Mouse (Mus musculus): ENCODE measurements around the gene Lmnb2. TPM values are rescaled to one million over a fixed set of nuclear protein-coding genes. Genes with fewer than 3 reads are reported as not detected.
A peak's percentile ranks its signal among the peaks of the same experiment; 100 is the strongest.

The Lmnb2 gene
- polyA plus RNA-seq, 1 experiment: 66.4 TPM

DNA sequence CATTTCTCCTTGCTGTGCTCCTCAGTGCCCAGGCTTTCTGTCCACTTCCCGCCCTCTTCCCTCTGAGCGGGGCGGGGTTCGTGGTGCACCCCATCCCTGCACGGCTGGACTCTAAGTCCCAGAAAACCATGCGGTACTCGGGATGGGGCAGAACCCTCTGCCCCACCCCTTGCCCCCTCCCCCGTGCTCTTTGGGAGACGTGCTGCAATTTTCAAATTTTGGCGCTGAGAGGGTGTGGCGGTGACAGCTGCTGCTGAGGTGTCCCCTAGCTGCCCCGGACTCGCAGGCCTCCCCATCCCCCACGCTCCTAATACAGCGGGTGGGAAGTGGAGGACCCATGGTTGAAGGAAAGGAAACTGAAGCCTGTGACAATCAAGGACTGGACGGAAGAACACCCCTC is 3.9 kb upstream of the Lmnb2 start:
- H3K4me3 ChIP-seq (ENCODE audit: insufficient read depth, poor library complexity, severe bottlenecking): no peak overlapping the region
- H3ac ChIP-seq (ENCODE audit: control insufficient read depth, insufficient read length, low read depth): no peak overlapping the region
- peaks cover 13% of the 10 kb centered on the region for H3K79me2 ChIP-seq (ENCODE audit: control insufficient read depth, insufficient read depth)
- H3K79me3 ChIP-seq (ENCODE audit: low read depth): peaks cover 5% of the 10 kb centered on the region
- no peaks in the 10 kb centered on the region for H3K27me3 ChIP-seq (ENCODE audit: control insufficient read depth, insufficient read depth, insufficient read length)
- no peak for TF ChIP-seq FOSL1 (IDR thresholded peaks at IDR 0.05; ENCODE audit: insufficient read depth, low read length, poor library complexity, severe bottlenecking)
- TF ChIP-seq MYOG (IDR thresholded peaks at IDR 0.05; ENCODE audit: control insufficient read depth, extremely low read depth, insufficient read length): no peak
- no peak for TF ChIP-seq USF1 (IDR thresholded peaks at IDR 0.05; ENCODE audit: low read depth)
- TF ChIP-seq MYOD1 (IDR thresholded peaks at IDR 0.05; ENCODE audit: control insufficient read depth, insufficient read length, low read depth): peak; percentile 80
- no peak for TF ChIP-seq CTCF (IDR thresholded peaks at IDR 0.05; ENCODE audit: control insufficient read depth, insufficient read depth, insufficient read length)
- no peak for TF ChIP-seq CEBPB (IDR thresholded peaks at IDR 0.05; ENCODE audit: low read depth)
- H3K36me3 ChIP-seq (ENCODE audit: control insufficient read depth, insufficient read depth): no peaks in the 10 kb centered on the region

DNA sequence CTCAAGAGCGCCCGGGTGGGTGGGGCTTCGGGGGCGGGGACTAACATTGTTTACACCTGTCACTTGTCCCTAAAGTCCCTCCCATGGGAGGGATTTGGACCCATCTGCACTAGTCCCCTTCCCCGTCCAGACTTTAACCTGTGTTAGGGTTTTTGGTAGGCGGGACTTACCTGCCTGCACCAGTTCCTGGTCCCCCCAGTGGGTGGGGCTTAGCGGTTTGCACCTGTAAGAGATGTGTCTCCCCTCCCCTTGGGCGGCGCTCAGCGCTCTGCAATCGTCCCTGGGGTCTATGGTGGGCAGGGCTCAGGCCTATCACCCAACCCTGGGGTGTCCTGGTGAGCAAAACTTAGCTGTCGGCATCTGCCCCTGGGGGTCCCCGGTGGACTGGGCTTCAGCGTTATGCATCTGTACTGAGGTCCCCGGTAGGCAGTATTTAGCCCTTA is 688 bp downstream of the Lmnb2 start:
- Histone ChIP-seq H3K27me3 (ENCODE audit: control insufficient read depth, insufficient read depth, insufficient read length) (no peaks in the 10 kb centered on the region), H3K79me3 (ENCODE audit: low read depth) (peaks cover 18% of the 10 kb centered on the region), H3K36me3 (ENCODE audit: control insufficient read depth, insufficient read depth) (peaks cover 12% of the 10 kb centered on the region), H3K4me3 (ENCODE audit: insufficient read depth, poor library complexity, severe bottlenecking) (peak overlapping the region; percentile 91), H3ac (ENCODE audit: control insufficient read depth, insufficient read length, low read depth) (peak overlapping the region; percentile 75), H3K79me2 (ENCODE audit: control insufficient read depth, insufficient read depth) (peaks cover 57% of the 10 kb centered on the region)
- no peak for TF ChIP-seq MYOG (IDR thresholded peaks at IDR 0.05; ENCODE audit: control insufficient read depth, extremely low read depth, insufficient read length)
- TF ChIP-seq USF1 (IDR thresholded peaks at IDR 0.05; ENCODE audit: low read depth): no peak
- no peak for TF ChIP-seq CTCF (IDR thresholded peaks at IDR 0.05; ENCODE audit: control insufficient read depth, insufficient read depth, insufficient read length)
- TF ChIP-seq CEBPB (IDR thresholded peaks at IDR 0.05; ENCODE audit: low read depth): no peak
- no peak for TF ChIP-seq FOSL1 (IDR thresholded peaks at IDR 0.05; ENCODE audit: insufficient read depth, low read length, poor library complexity, severe bottlenecking)
- TF ChIP-seq MAX (IDR thresholded peaks at IDR 0.05): no peak
- no peak for TF ChIP-seq MYOD1 (IDR thresholded peaks at IDR 0.05; ENCODE audit: control insufficient read depth, insufficient read length, low read depth)

DNA sequence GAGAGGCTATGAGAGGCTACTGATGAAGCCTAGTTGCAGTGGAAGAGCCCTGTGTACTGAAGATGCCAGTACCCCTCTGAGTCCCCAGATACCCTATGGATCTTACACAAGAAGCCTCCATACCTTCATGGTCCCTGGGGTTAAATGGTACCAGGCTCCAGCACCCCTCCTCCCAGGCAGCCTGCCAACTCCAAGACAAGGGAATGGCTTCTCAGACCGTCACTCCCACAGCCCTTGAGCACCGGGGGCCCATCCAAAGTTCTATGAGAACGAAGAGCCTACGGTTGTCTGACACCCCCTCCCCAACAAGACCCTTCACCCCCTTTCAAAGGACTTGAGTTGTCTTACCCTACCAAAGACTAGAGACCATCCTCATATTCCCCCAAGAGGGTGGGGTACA is 2.3 kb downstream of the Lmnb2 start:
- H3K4me3 ChIP-seq (ENCODE audit: insufficient read depth, poor library complexity, severe bottlenecking): no peak overlapping the region

DNA sequence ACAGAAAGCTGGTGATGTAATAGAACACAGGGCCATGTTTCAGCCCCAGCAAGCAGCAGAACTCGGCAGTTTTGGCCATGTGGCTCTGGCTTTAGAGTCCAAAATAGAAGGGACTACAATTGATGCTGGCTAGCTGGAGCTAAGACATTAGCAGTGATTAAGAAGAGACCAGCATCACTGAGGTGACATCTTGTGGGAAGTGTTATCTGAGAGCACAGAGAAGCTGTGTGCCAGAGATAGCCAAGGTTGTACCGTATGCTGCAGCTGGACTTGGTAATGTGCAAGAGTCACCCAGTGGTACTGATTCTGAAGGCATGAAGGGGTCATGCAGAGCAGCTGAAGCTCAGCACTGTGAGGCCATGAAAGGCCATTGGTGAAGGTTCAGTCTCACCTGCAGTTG is 2.8 kb downstream of the Lmnb2 start:
- H3K27me3 ChIP-seq (ENCODE audit: control insufficient read depth, insufficient read depth, insufficient read length): no peaks in the 10 kb centered on the region
- peaks cover 24% of the 10 kb centered on the region for H3K36me3 ChIP-seq (ENCODE audit: control insufficient read depth, insufficient read depth)
- no peak overlapping the region for H3ac ChIP-seq (ENCODE audit: control insufficient read depth, insufficient read length, low read depth)
- no peak overlapping the region for H3K4me3 ChIP-seq (ENCODE audit: insufficient read depth, poor library complexity, severe bottlenecking)
- peaks cover 71% of the 10 kb centered on the region for H3K79me2 ChIP-seq (ENCODE audit: control insufficient read depth, insufficient read depth)
- TF ChIP-seq MYOG (IDR thresholded peaks at IDR 0.05; ENCODE audit: control insufficient read depth, extremely low read depth, insufficient read length) (no peak), USF1 (IDR thresholded peaks at IDR 0.05; ENCODE audit: low read depth) (no peak), MAX (IDR thresholded peaks at IDR 0.05) (no peak), CEBPB (IDR thresholded peaks at IDR 0.05; ENCODE audit: low read depth) (no peak), CTCF (IDR thresholded peaks at IDR 0.05; ENCODE audit: control insufficient read depth, insufficient read depth, insufficient read length) (no peak), FOSL1 (IDR thresholded peaks at IDR 0.05; ENCODE audit: insufficient read depth, low read length, poor library complexity, severe bottlenecking) (no peak), MYOD1 (IDR thresholded peaks at IDR 0.05; ENCODE audit: control insufficient read depth, insufficient read length, low read depth) (no peak)
- peaks cover 22% of the 10 kb centered on the region for H3K79me3 ChIP-seq (ENCODE audit: low read depth)

More for the DNA sequence above, 2.3 kb downstream of the Lmnb2 start:
- peaks cover 21% of the 10 kb centered on the region for H3K79me3 ChIP-seq (ENCODE audit: low read depth)
- H3K79me2 ChIP-seq (ENCODE audit: control insufficient read depth, insufficient read depth): peaks cover 71% of the 10 kb centered on the region
- TF ChIP-seq FOSL1 (IDR thresholded peaks at IDR 0.05; ENCODE audit: insufficient read depth, low read length, poor library complexity, severe bottlenecking) (no peak), USF1 (IDR thresholded peaks at IDR 0.05; ENCODE audit: low read depth) (no peak), CTCF (IDR thresholded peaks at IDR 0.05; ENCODE audit: control insufficient read depth, insufficient read depth, insufficient read length) (no peak), MYOG (IDR thresholded peaks at IDR 0.05; ENCODE audit: control insufficient read depth, extremely low read depth, insufficient read length) (no peak), CEBPB (IDR thresholded peaks at IDR 0.05; ENCODE audit: low read depth) (no peak), MYOD1 (IDR thresholded peaks at IDR 0.05; ENCODE audit: control insufficient read depth, insufficient read length, low read depth) (no peak), MAX (IDR thresholded peaks at IDR 0.05) (no peak)
- H3ac ChIP-seq (ENCODE audit: control insufficient read depth, insufficient read length, low read depth): no peak overlapping the region
- H3K36me3 ChIP-seq (ENCODE audit: control insufficient read depth, insufficient read depth): peaks cover 19% of the 10 kb centered on the region
- H3K27me3 ChIP-seq (ENCODE audit: control insufficient read depth, insufficient read depth, insufficient read length): no peaks in the 10 kb centered on the region

DNA sequence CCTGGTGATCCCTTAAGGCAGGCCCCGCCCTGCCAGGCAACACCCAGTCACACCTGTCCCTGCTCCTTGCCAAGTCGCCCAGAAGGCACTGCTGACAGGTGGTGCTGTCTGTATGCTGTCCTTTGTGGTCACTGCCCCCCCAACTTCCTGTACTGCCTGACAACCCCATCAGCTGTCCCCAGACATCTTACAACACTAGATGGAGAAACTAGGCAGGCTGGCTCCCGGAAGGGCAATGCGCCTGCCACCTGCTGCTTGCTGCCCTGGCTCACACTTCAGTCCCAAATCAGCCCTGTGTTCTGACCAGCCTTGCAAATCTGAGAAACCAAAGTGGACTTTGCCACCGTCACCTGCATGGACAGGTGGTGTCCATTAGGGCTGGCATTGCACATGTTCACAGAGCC is 3.8 kb downstream of the Lmnb2 start:
- TF ChIP-seq USF1 (IDR thresholded peaks at IDR 0.05; ENCODE audit: low read depth): no peak
- no peak for TF ChIP-seq MAX (IDR thresholded peaks at IDR 0.05)
- TF ChIP-seq FOSL1 (IDR thresholded peaks at IDR 0.05; ENCODE audit: insufficient read depth, low read length, poor library complexity, severe bottlenecking): no peak
- peak; percentile 99 for TF ChIP-seq MYOD1 (IDR thresholded peaks at IDR 0.05; ENCODE audit: control insufficient read depth, insufficient read length, low read depth)
- no peak for TF ChIP-seq CTCF (IDR thresholded peaks at IDR 0.05; ENCODE audit: control insufficient read depth, insufficient read depth, insufficient read length)
- TF ChIP-seq MYOG (IDR thresholded peaks at IDR 0.05; ENCODE audit: control insufficient read depth, extremely low read depth, insufficient read length): peak; percentile 76
- Histone ChIP-seq H3K36me3 (ENCODE audit: control insufficient read depth, insufficient read depth) (peaks cover 28% of the 10 kb centered on the region), H3K27me3 (ENCODE audit: control insufficient read depth, insufficient read depth, insufficient read length) (no peaks in the 10 kb centered on the region), H3ac (ENCODE audit: control insufficient read depth, insufficient read length, low read depth) (no peak overlapping the region), H3K79me3 (ENCODE audit: low read depth) (peaks cover 22% of the 10 kb centered on the region), H3K79me2 (ENCODE audit: control insufficient read depth, insufficient read depth) (peaks cover 71% of the 10 kb centered on the region), H3K4me3 (ENCODE audit: insufficient read depth, poor library complexity, severe bottlenecking) (no peak overlapping the region)

Data from C2C12 (cell line).